Mouse (Mus musculus): ENCODE results near the gene Tex11. TPM values are rescaled to one million over a fixed set of nuclear protein-coding genes. Genes with fewer than 3 reads are reported as not detected.

Tex11 gene
- polyA plus RNA-seq, 1 experiment from 2014 or later, result 0.05 TPM

DNA sequence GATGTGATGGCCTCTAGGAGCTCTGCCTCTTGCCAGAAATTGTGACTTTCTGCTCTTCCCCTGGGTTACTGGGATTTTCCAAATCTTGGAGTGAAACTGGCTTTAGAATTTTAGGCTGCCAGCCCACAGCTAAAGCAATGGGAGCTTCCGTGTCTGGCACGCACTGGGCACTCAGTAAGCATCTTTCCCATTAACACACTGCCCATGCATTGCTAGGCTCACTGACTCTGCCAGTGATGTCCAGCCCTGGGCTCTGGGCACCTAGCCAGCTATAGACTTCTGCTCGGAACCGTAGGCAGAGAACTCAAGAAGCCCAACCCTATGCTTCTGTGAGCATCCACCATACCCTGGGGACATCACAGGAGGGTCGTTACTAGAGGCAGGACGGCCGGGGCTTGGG is 243.7 kb downstream of the Tex11 start:
- WGBS, result 78% methylated on average over 7 of the region's 7 CpGs
- H3K27ac ChIP-seq (replicated peaks), result no peak overlapping the region
- no peaks in the 10 kb centered on the region for H3K9me3 ChIP-seq (replicated peaks)
- H3K36me3 ChIP-seq, result peaks cover 9% of the 10 kb centered on the region; the same call in 1 of the 2 replicates
- H3K27me3 ChIP-seq, result no peaks in the 10 kb centered on the region
- H3K4me1 ChIP-seq, result no peaks in the 10 kb centered on the region
- no peak overlapping the region for H3K4me3 ChIP-seq (replicated peaks)
- no peak for ATAC-seq (ENCODE audit: insufficient number of reproducible peaks, low FRiP score, low TSS enrichment, low read depth)
- no peak overlapping the region for H3K4me2 ChIP-seq (replicated peaks)
- no peak overlapping the region for H3K9ac ChIP-seq

DNA sequence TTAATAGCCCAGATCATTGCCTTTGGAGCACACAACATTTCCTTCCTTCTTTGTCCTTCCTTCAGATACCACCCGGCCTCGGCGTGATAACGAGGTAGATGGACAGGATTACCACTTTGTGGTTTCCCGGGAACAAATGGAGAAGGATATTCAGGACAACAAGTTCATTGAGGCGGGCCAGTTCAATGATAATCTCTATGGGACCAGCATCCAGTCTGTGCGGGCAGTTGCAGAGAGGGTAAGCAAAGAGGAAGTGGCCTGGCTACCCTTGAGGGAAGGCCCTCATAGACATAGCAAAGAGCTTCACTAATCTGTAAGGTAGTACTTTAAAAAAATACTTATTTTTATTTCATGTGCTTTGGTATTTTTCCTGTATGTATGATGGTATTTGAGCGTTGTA is 245.3 kb downstream of the Tex11 start:
- Histone ChIP-seq H3K4me1 (no peaks in the 10 kb centered on the region), H3K9ac (no peak overlapping the region), H3K27ac (replicated peaks) (no peak overlapping the region), H3K4me2 (replicated peaks) (no peak overlapping the region), H3K27me3 (no peaks in the 10 kb centered on the region), H3K36me3 (peaks cover 9% of the 10 kb centered on the region; the same call in 1 of the 2 replicates), H3K9me3 (replicated peaks) (no peaks in the 10 kb centered on the region), H3K4me3 (replicated peaks) (no peak overlapping the region)
- WGBS, result 88% methylated on average over 8 of the region's 8 CpGs
- ATAC-seq (ENCODE audit: insufficient number of reproducible peaks, low FRiP score, low TSS enrichment, low read depth), result no peak

GRCm38 (mm10) chrX:100811129-100811528 is 248.3 kb downstream of the Tex11 start:
- Histone ChIP-seq H3K4me1 (no peaks in the 10 kb centered on the region), H3K4me3 (replicated peaks) (no peak overlapping the region), H3K4me2 (replicated peaks) (no peak overlapping the region), H3K36me3 (peaks cover 15% of the 10 kb centered on the region; the same call in 1 of the 2 replicates), H3K27ac (replicated peaks) (no peak overlapping the region), H3K27me3 (no peaks in the 10 kb centered on the region), H3K9ac (no peak overlapping the region), H3K9me3 (replicated peaks) (no peaks in the 10 kb centered on the region)
- ATAC-seq (ENCODE audit: insufficient number of reproducible peaks, low FRiP score, low TSS enrichment, low read depth), result no peak
- 79% methylated on average over 4 of the region's 4 CpGs for WGBS

DNA sequence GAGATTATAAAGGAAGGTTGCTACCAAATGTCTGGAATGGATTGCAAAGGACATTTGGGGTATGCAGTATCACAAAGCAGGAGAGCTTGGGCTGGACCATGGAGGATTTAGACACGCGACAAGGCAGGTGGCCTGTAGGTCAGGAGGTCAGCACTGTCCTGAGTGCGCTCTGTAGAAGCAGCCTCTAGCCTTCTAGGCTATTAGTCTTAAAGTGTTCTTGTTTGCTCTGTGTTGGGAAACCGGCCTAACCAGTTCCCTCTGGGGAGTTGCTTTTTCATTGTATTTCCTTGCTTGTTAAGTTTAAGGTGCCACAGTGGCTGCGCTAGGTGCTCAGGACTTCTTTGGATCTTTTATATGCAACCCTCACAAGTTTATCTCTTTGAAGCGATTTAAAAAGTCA is 257.4 kb downstream of the Tex11 start:
- 64% methylated on average over 6 of the region's 6 CpGs for WGBS
- no peak for ATAC-seq (ENCODE audit: insufficient number of reproducible peaks, low FRiP score, low TSS enrichment, low read depth)
- H3K27ac ChIP-seq (replicated peaks), result no peak overlapping the region
- H3K9ac ChIP-seq, result no peak overlapping the region
- H3K4me3 ChIP-seq (replicated peaks), result no peak overlapping the region
- H3K27me3 ChIP-seq, result no peaks in the 10 kb centered on the region; the same call in 1 of the 2 replicates
- no peaks in the 10 kb centered on the region for H3K4me1 ChIP-seq
- no peaks in the 10 kb centered on the region for H3K36me3 ChIP-seq
- H3K9me3 ChIP-seq (replicated peaks), result no peaks in the 10 kb centered on the region
- H3K4me2 ChIP-seq (replicated peaks), result no peak overlapping the region

- Histone ChIP-seq H3K4me3 (replicated peaks) (no peak overlapping the region), H3K27ac (replicated peaks) (no peak overlapping the region), H3K9me3 (replicated peaks) (no peaks in the 10 kb centered on the region), H3K36me3 (no peaks in the 10 kb centered on the region), H3K9ac (no peak overlapping the region), H3K4me2 (replicated peaks) (no peak overlapping the region), H3K27me3 (no peaks in the 10 kb centered on the region; the same call in 1 of the 2 replicates), H3K4me1 (no peaks in the 10 kb centered on the region)
- WGBS, result 27% methylated on average over 2 of the region's 2 CpGs
- ATAC-seq (ENCODE audit: insufficient number of reproducible peaks, low FRiP score, low TSS enrichment, low read depth), result no peak
These were observed 258.8 kb downstream of the Tex11 start for GRCm38 (mm10) chrX:100800643-100801042.

GRCm38 (mm10) chrX:100797851-100798527 is 261.5 kb downstream of the Tex11 start:
- 69% methylated on average over 7 of the region's 7 CpGs for WGBS
- no peak overlapping the region for H3K27ac ChIP-seq (replicated peaks)

GRCm38 (mm10) chrX:100797370-100797769 is 262.1 kb downstream of the Tex11 start:
- H3K36me3 ChIP-seq, result no peaks in the 10 kb centered on the region
- H3K9ac ChIP-seq, result no peak overlapping the region
- H3K4me1 ChIP-seq, result no peaks in the 10 kb centered on the region
- H3K4me2 ChIP-seq (replicated peaks), result no peak overlapping the region
- 75% methylated on average over 4 of the region's 4 CpGs for WGBS
- no peak overlapping the region for H3K27ac ChIP-seq (replicated peaks)
- H3K4me3 ChIP-seq (replicated peaks), result no peak overlapping the region
- H3K9me3 ChIP-seq (replicated peaks), result no peaks in the 10 kb centered on the region
- no peaks in the 10 kb centered on the region; the same call in 1 of the 2 replicates for H3K27me3 ChIP-seq
- ATAC-seq (ENCODE audit: insufficient number of reproducible peaks, low FRiP score, low TSS enrichment, low read depth), result no peak

More at GRCm38 (mm10) chrX:100797851-100798527, 261.5 kb downstream of the Tex11 start:
- Histone ChIP-seq H3K4me3 (replicated peaks) (no peak overlapping the region), H3K9ac (no peak overlapping the region), H3K9me3 (replicated peaks) (no peaks in the 10 kb centered on the region), H3K4me1 (no peaks in the 10 kb centered on the region), H3K4me2 (replicated peaks) (no peak overlapping the region), H3K36me3 (no peaks in the 10 kb centered on the region), H3K27me3 (no peaks in the 10 kb centered on the region; the same call in 1 of the 2 replicates)
- no peak for ATAC-seq (ENCODE audit: insufficient number of reproducible peaks, low FRiP score, low TSS enrichment, low read depth)

- no peak for ATAC-seq (ENCODE audit: insufficient number of reproducible peaks, low FRiP score, low TSS enrichment, low read depth)
- 81% methylated on average over 3 of the region's 3 CpGs for WGBS
- Histone ChIP-seq H3K4me2 (replicated peaks) (no peak overlapping the region), H3K4me1 (no peaks in the 10 kb centered on the region), H3K9ac (no peak overlapping the region), H3K36me3 (no peaks in the 10 kb centered on the region), H3K9me3 (replicated peaks) (no peaks in the 10 kb centered on the region), H3K27ac (replicated peaks) (no peak overlapping the region), H3K27me3 (no peaks in the 10 kb centered on the region), H3K4me3 (replicated peaks) (no peak overlapping the region)
These were observed 262.8 kb downstream of the Tex11 start for GRCm38 (mm10) chrX:100796741-100797090.

GRCm38 (mm10) chrX:100796041-100796740 is 263.3 kb downstream of the Tex11 start:
- no peaks in the 10 kb centered on the region for H3K36me3 ChIP-seq
- WGBS, result 86% methylated on average over 6 of the region's 6 CpGs
- no peak overlapping the region for H3K27ac ChIP-seq (replicated peaks)

GRCm38 (mm10) chrX:100789322-100789721 is 270.1 kb downstream of the Tex11 start:
- H3K4me3 ChIP-seq (replicated peaks), result no peak overlapping the region
- WGBS, result 82% methylated on average over 4 of the region's 4 CpGs
- ATAC-seq (ENCODE audit: insufficient number of reproducible peaks, low FRiP score, low TSS enrichment, low read depth), result no peak

More at GRCm38 (mm10) chrX:100796041-100796740, 263.3 kb downstream of the Tex11 start:
- Histone ChIP-seq H3K4me3 (replicated peaks) (no peak overlapping the region), H3K4me1 (no peaks in the 10 kb centered on the region), H3K9me3 (replicated peaks) (no peaks in the 10 kb centered on the region), H3K27me3 (no peaks in the 10 kb centered on the region), H3K4me2 (replicated peaks) (no peak overlapping the region), H3K9ac (no peak overlapping the region)
- ATAC-seq (ENCODE audit: insufficient number of reproducible peaks, low FRiP score, low TSS enrichment, low read depth), result no peak

More at GRCm38 (mm10) chrX:100789322-100789721, 270.1 kb downstream of the Tex11 start:
- Histone ChIP-seq H3K27ac (replicated peaks) (no peak overlapping the region), H3K9ac (no peak overlapping the region), H3K27me3 (no peaks in the 10 kb centered on the region), H3K4me1 (no peaks in the 10 kb centered on the region), H3K36me3 (no peaks in the 10 kb centered on the region), H3K9me3 (replicated peaks) (no peaks in the 10 kb centered on the region), H3K4me2 (replicated peaks) (no peak overlapping the region)
